In genomic region chrX:9243381-9243864, GRCm38 (mm10) we compare ENCODE assay signal across 9 mouse cellular contexts. TPM values are rescaled to one million over a fixed set of nuclear protein-coding genes. Genes with fewer than 3 reads are reported as not detected.
DNase-seq lines count a peak whose midpoint lies in the region; ATAC-seq lines count a peak whose summit lies in the region.
"Had no signal": no experiment of that assay in that cellular context is flagged by ENCODE, and none has a peak within 500 bp of the region (broad histone marks: within the 10 kb centered on the region; RNA-seq: fewer than 3 reads in every experiment).

No protein-coding gene starts in this region.

- H3K36me3 ChIP-seq in limb, embryonic 13.5 days, result no peaks in the 10 kb centered on the region
- no peaks in the 10 kb centered on the region for H3K36me3 ChIP-seq in limb, embryonic 10.5 days
- H3K36me3 ChIP-seq in liver, embryonic 15.5 days (replicated peaks), result no peaks in the 10 kb centered on the region
- H3K36me3 ChIP-seq: embryonic facial prominence, embryonic 12.5 days had no signal

- H3K4me1 ChIP-seq in limb, embryonic 13.5 days, result no peaks in the 10 kb centered on the region
- no peaks in the 10 kb centered on the region for H3K4me1 ChIP-seq in limb, embryonic 10.5 days
- peaks cover 37% of the 10 kb centered on the region for H3K4me1 ChIP-seq in liver, embryonic 15.5 days (replicated peaks)
- H3K4me1 ChIP-seq: embryonic facial prominence, embryonic 12.5 days had no signal

- DNase-seq in cerebellum, adult 18-20 months, result peak; percentile 24 to 44
- DNase-seq in limb, embryonic 10.5 days (ENCODE audit: low spot score), result no peak
- peak; percentile 34 to 51 for DNase-seq in cerebellum, postnatal 14 days
- no peak for DNase-seq in thymus, postnatal 10 days (ENCODE audit: low spot score in 2 of 2)
- DNase-seq in spleen, postnatal 36 days (ENCODE audit: low spot score in 2 of 2), result no peak

- ATAC-seq in cerebellum, adult (ENCODE audit: insufficient number of reproducible peaks, low FRiP score, low TSS enrichment), result no peak
- ATAC-seq in limb, embryonic 13.5 days (ENCODE audit: low FRiP score, low read depth), result peak; percentile 11; the same call in 1 of the 2 replicates
- no peak for ATAC-seq in liver, embryonic 15.5 days (ENCODE audit: insufficient read depth)

- no peak overlapping the region for H3K27ac ChIP-seq in limb, embryonic 13.5 days
- H3K27ac ChIP-seq in limb, embryonic 10.5 days, result no peak overlapping the region
- H3K27ac ChIP-seq in liver, embryonic 15.5 days (replicated peaks), result peak overlapping the region; percentile 70
- H3K27ac ChIP-seq: embryonic facial prominence, embryonic 12.5 days had no signal

- no peaks in the 10 kb centered on the region for H3K27me3 ChIP-seq in limb, embryonic 13.5 days
- H3K27me3 ChIP-seq in limb, embryonic 10.5 days (ENCODE audit: low read depth, poor library complexity, severe bottlenecking), result no peaks in the 10 kb centered on the region
- H3K27me3 ChIP-seq in liver, embryonic 15.5 days, result no peaks in the 10 kb centered on the region
- H3K27me3 ChIP-seq: embryonic facial prominence, embryonic 12.5 days had no signal

- H3K9ac ChIP-seq in limb, embryonic 13.5 days, result no peak overlapping the region
- H3K9ac ChIP-seq in liver, embryonic 15.5 days, result no peak overlapping the region; the same call in 1 of the 2 replicates
- H3K9ac ChIP-seq: embryonic facial prominence, embryonic 12.5 days had no signal

- no peak overlapping the region for H3K4me2 ChIP-seq in limb, embryonic 13.5 days (replicated peaks)
- peak overlapping the region; percentile 18; the same call in 1 of the 2 replicates for H3K4me2 ChIP-seq in liver, embryonic 15.5 days
- H3K4me2 ChIP-seq: embryonic facial prominence, embryonic 12.5 days had no signal

- H3K9me3 ChIP-seq in limb, embryonic 13.5 days, result no peaks in the 10 kb centered on the region
- no peaks in the 10 kb centered on the region for H3K9me3 ChIP-seq in limb, embryonic 10.5 days (replicated peaks)
- no peaks in the 10 kb centered on the region for H3K9me3 ChIP-seq in liver, embryonic 15.5 days (replicated peaks)
- H3K9me3 ChIP-seq: embryonic facial prominence, embryonic 12.5 days had no signal

- no peak overlapping the region for H3K4me3 ChIP-seq in limb, embryonic 13.5 days
- H3K4me3 ChIP-seq in limb, embryonic 10.5 days, result no peak overlapping the region
- H3K4me3 ChIP-seq in liver, embryonic 15.5 days (replicated peaks), result no peak overlapping the region
- H3K4me3 ChIP-seq: embryonic facial prominence, embryonic 12.5 days had no signal

- 51% methylated on average over 8 of the region's 8 CpGs for WGBS in limb, embryonic 13.5 days
- 81% methylated on average over 8 of the region's 8 CpGs for WGBS in limb, embryonic 10.5 days
- WGBS in liver, embryonic 15.5 days (ENCODE audit: insufficient replicate concordance), result 40% methylated on average over 8 of the region's 8 CpGs

RNA-seq across cellular contexts. Expression of gene Gm14862, which starts 13.3 kb away (rescaled TPM):
- 0.23 TPM in 1 of 2 replicates, not detected in the other for polyA plus RNA-seq in limb, embryonic 13.5 days (2015; fragmentation: Nextera tagmentation; extraction: Ambion mirVana)
- polyA plus RNA-seq in limb, embryonic 10.5 days (2016; fragmentation: Nextera tagmentation; extraction: Ambion mirVana), result not detected in 2 replicates
- 2.6 and 3.4 TPM in 2 replicates for polyA plus RNA-seq in liver, embryonic 15.5 days (2015; fragmentation: Nextera tagmentation; extraction: Ambion mirVana)

RNA-seq across cellular contexts. Expression of gene Xk, which starts 29.1 kb away (rescaled TPM):
- 0.92 and 1.0 TPM in 2 replicates for polyA plus RNA-seq in limb, embryonic 13.5 days (2015; fragmentation: Nextera tagmentation; extraction: Ambion mirVana)
- 1.7 and 1.9 TPM in 2 replicates for polyA plus RNA-seq in limb, embryonic 10.5 days (2016; fragmentation: Nextera tagmentation; extraction: Ambion mirVana)
- 24.3 and 25.4 TPM in 2 replicates for polyA plus RNA-seq in liver, embryonic 15.5 days (2015; fragmentation: Nextera tagmentation; extraction: Ambion mirVana)

RNA-seq across cellular contexts. Expression of gene H2al1m, which starts 40.1 kb away (rescaled TPM):
- polyA plus RNA-seq in limb, embryonic 13.5 days (2015; fragmentation: Nextera tagmentation; extraction: Ambion mirVana), result 0.29 TPM in 1 of 2 replicates, not detected in the other
- polyA plus RNA-seq in limb, embryonic 10.5 days (2016; fragmentation: Nextera tagmentation; extraction: Ambion mirVana), result not detected in 2 replicates
- polyA plus RNA-seq in liver, embryonic 15.5 days (2015; fragmentation: Nextera tagmentation; extraction: Ambion mirVana), result 2.1 and 2.6 TPM in 2 replicates
- polyA plus RNA-seq: embryonic facial prominence, embryonic 12.5 days had no signal

RNA-seq across cellular contexts. Expression of gene Lancl3, which starts 43.7 kb away (rescaled TPM):
- polyA plus RNA-seq in limb, embryonic 13.5 days (2015; fragmentation: Nextera tagmentation; extraction: Ambion mirVana), result 0.87 and 1.1 TPM in 2 replicates
- 0.09 and 0.18 TPM in 2 replicates for polyA plus RNA-seq in limb, embryonic 10.5 days (2016; fragmentation: Nextera tagmentation; extraction: Ambion mirVana)
- polyA plus RNA-seq in liver, embryonic 15.5 days (2015; fragmentation: Nextera tagmentation; extraction: Ambion mirVana), result 0.24 and 0.28 TPM in 2 replicates

Comparison
In these comparisons a context has a peak if more than half of its experiments do, and no peak if none do; other contexts are left out.
1. DNase-seq: peak in cerebellum, adult 18-20 months (2 of 2) and cerebellum, postnatal 14 days (2 of 2); none in limb, embryonic 10.5 days (single experiment), thymus, postnatal 10 days (0 of 2) and spleen, postnatal 36 days (0 of 2).